Mouse (Mus musculus): ENCODE results near the gene Gm6337. TPM values are rescaled to one million over a fixed set of nuclear protein-coding genes. Genes with fewer than 3 reads are reported as not detected.
"Not testable (repeated sequence)": the region's sequence is repeated elsewhere in the genome, so short reads cannot be mapped to it uniquely, and the experiment has no call there.

Gene Gm6337
- 5.4 and 5.6 TPM in 2 replicates for polyA plus RNA-seq (2012; rRNA removed)

- H3K27ac ChIP-seq (ENCODE audit: control insufficient read depth, insufficient read depth, low read depth, low read length); H3K36me3 ChIP-seq (ENCODE audit: control insufficient read depth, insufficient read depth, low read length); H3K4me3 ChIP-seq (ENCODE audit: control insufficient read depth, low read depth, low read length); H3K4me1 ChIP-seq (ENCODE audit: control insufficient read depth, insufficient read depth, low read length); H3K27me3 ChIP-seq (ENCODE audit: control insufficient read depth, insufficient read depth, low read length): not testable (repeated sequence)
Observed at GRCm38 (mm10) chr14:6058167-6058566, at the start of gene Gm6337. Gene Gm6337, minus strand, starts transcription at chr14:6058267.

DNA sequence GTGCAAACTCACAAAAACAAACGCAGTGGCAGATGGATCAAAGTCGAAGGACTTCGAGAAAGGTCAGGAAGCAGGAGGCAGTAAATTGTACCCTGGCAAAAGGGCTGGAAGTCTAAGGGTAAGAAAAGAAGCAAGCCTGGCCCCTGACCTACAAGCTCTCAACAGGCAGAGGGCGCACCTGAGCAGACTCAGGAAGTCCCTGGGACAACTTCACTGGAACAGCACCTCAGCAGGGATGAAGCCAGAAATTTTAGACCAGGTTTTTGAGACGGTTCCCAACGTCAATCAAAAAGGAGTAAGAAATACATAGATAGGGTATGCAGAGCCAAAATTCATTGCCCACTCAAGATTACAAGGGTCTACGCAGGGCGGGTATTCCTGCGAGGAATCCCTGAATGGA lies 49.4 kb upstream of the Gm6337 start:
- not testable (repeated sequence) for H3K36me3 ChIP-seq (ENCODE audit: control insufficient read depth, insufficient read depth, low read length); H3K4me1 ChIP-seq (ENCODE audit: control insufficient read depth, insufficient read depth, low read length); H3K27me3 ChIP-seq (ENCODE audit: control insufficient read depth, insufficient read depth, low read length); H3K27ac ChIP-seq (ENCODE audit: control insufficient read depth, insufficient read depth, low read depth, low read length); H3K4me3 ChIP-seq (ENCODE audit: control insufficient read depth, low read depth, low read length)

- H3K27me3 ChIP-seq (ENCODE audit: control insufficient read depth, insufficient read depth, low read length); H3K36me3 ChIP-seq (ENCODE audit: control insufficient read depth, insufficient read depth, low read length); H3K4me3 ChIP-seq (ENCODE audit: control insufficient read depth, low read depth, low read length); H3K27ac ChIP-seq (ENCODE audit: control insufficient read depth, insufficient read depth, low read depth, low read length); H3K4me1 ChIP-seq (ENCODE audit: control insufficient read depth, insufficient read depth, low read length): not testable (repeated sequence)
Observed at GRCm38 (mm10) chr14:6093842-6094241, 35.8 kb upstream of the Gm6337 start, which contains the start of gene Gm8206. Gene Gm8206, minus strand, starts transcription at chr14:6093942.

Other genes with a start within 250 kb of the Gm6337 start
- 6.0 and 10.2 TPM in 2 replicates for gene Gm3424, start 227.9 kb downstream of the Gm6337 start, polyA plus RNA-seq (2012; rRNA removed)
- gene Gm8237, start 177.9 kb downstream of the Gm6337 start, polyA plus RNA-seq (2012; rRNA removed), result 0.36 and 0.47 TPM in 2 replicates
- 0.59 and 0.99 TPM in 2 replicates for gene Gm3248, start 96.5 kb downstream of the Gm6337 start, polyA plus RNA-seq (2012; rRNA removed)
- 6.4 and 6.5 TPM in 2 replicates for gene Gm3453, start 79.1 kb downstream of the Gm6337 start, polyA plus RNA-seq (2012; rRNA removed)
- gene Gm8206, start 35.7 kb upstream of the Gm6337 start, polyA plus RNA-seq (2012; rRNA removed), result 0.57 TPM in 2 replicates
- 0.42 and 0.64 TPM in 2 replicates for gene Gm3468, start 50.4 kb upstream of the Gm6337 start, polyA plus RNA-seq (2012; rRNA removed)
- 12.6 and 17.1 TPM in 2 replicates for gene Gm3476, start 67.5 kb upstream of the Gm6337 start, polyA plus RNA-seq (2012; rRNA removed)
- 0.67 and 1.2 TPM in 2 replicates for gene Gm21560, start 161.0 kb upstream of the Gm6337 start, polyA plus RNA-seq (2012; rRNA removed)
- 4.9 and 7.9 TPM in 2 replicates for gene Gm3411, start 229.0 kb upstream of the Gm6337 start, polyA plus RNA-seq (2012; rRNA removed)
- 30.6 and 36.8 TPM in 2 replicates for gene Gm21103, start 246.6 kb upstream of the Gm6337 start, polyA plus RNA-seq (2012; rRNA removed)